Mouse (Mus musculus): ENCODE measurements around the gene Myh6. TPM values are rescaled to one million over a fixed set of nuclear protein-coding genes. Genes with fewer than 3 reads are reported as not detected.
"Not testable (repeated sequence)": the region's sequence is repeated elsewhere in the genome, so short reads cannot be mapped to it uniquely, and the experiment has no call there.

Gene Myh6
- polyA plus RNA-seq, 1 experiment from 2014 or later = 0.46 TPM

GRCm38 (mm10) chr14:54981934-54982333 is 15.2 kb upstream of the Myh6 start:
- no peak for ATAC-seq
- H3K9ac ChIP-seq (ENCODE audit: low read depth, low read length) = no peak overlapping the region
- no peaks in the 10 kb centered on the region for H3K27me3 ChIP-seq (replicated peaks; ENCODE audit: control insufficient read depth, insufficient read depth, low read length)
- 98% methylated on average over 7 of the region's 7 CpGs for WGBS
- H3K4me3 ChIP-seq (ENCODE audit: low read length) = no peak overlapping the region
- no peak overlapping the region for H3K27ac ChIP-seq (ENCODE audit: low read length)
- no peak overlapping the region for H3K4me2 ChIP-seq (ENCODE audit: low read depth, low read length)
- H3K9me3 ChIP-seq (ENCODE audit: control insufficient read depth, low read length) = no peaks in the 10 kb centered on the region
- no peaks in the 10 kb centered on the region for H3K4me1 ChIP-seq (ENCODE audit: control insufficient read depth, insufficient read depth, low read length)
- H3K36me3 ChIP-seq (ENCODE audit: control insufficient read depth, insufficient read depth, low read length) = no peaks in the 10 kb centered on the region

- Histone ChIP-seq H3K27me3 (replicated peaks; ENCODE audit: control insufficient read depth, insufficient read depth, low read length) (no peaks in the 10 kb centered on the region), H3K4me3 (ENCODE audit: low read length) (no peak overlapping the region), H3K9ac (ENCODE audit: low read depth, low read length) (no peak overlapping the region), H3K4me2 (ENCODE audit: low read depth, low read length) (no peak overlapping the region), H3K27ac (ENCODE audit: low read length) (no peak overlapping the region), H3K36me3 (ENCODE audit: control insufficient read depth, insufficient read depth, low read length) (no peaks in the 10 kb centered on the region), H3K9me3 (ENCODE audit: control insufficient read depth, low read length) (no peaks in the 10 kb centered on the region), H3K4me1 (ENCODE audit: control insufficient read depth, insufficient read depth, low read length) (no peaks in the 10 kb centered on the region)
- no peak for ATAC-seq
- 88% methylated on average over 8 of the region's 8 CpGs for WGBS
Measured at GRCm38 (mm10) chr14:54978664-54979063, 11.9 kb upstream of the Myh6 start.

- no peak within 1 kb of the TSS for H3K27ac ChIP-seq (ENCODE audit: low read length)
- H3K4me2 ChIP-seq (ENCODE audit: low read depth, low read length) = no peak within 1 kb of the TSS
- no peak for ATAC-seq
- no peak within 1 kb of the TSS for H3K4me3 ChIP-seq (ENCODE audit: low read length)
- WGBS = 79% methylated on average over 1 of the region's 1 CpGs
- no peaks in the 10 kb centered on the region for H3K27me3 ChIP-seq (replicated peaks; ENCODE audit: control insufficient read depth, insufficient read depth, low read length)
- no peaks in the 10 kb centered on the region for H3K9me3 ChIP-seq (ENCODE audit: control insufficient read depth, low read length)
- no peaks in the 10 kb centered on the region for H3K36me3 ChIP-seq (ENCODE audit: control insufficient read depth, insufficient read depth, low read length)
- H3K4me1 ChIP-seq (ENCODE audit: control insufficient read depth, insufficient read depth, low read length) = no peaks in the 10 kb centered on the region
- no peak within 1 kb of the TSS for H3K9ac ChIP-seq (ENCODE audit: low read depth, low read length)
Measured at GRCm38 (mm10) chr14:54976633-54977032, 9.9 kb upstream of the Myh6 start, which contains the start of gene Gm17428. Gene Gm17428, plus strand, starts transcription at chr14:54976933.

- no peaks in the 10 kb centered on the region for H3K27me3 ChIP-seq (replicated peaks; ENCODE audit: control insufficient read depth, insufficient read depth, low read length)
- no peaks in the 10 kb centered on the region for H3K4me1 ChIP-seq (ENCODE audit: control insufficient read depth, insufficient read depth, low read length)
- no peak overlapping the region for H3K4me3 ChIP-seq (ENCODE audit: low read length)
- no peak overlapping the region for H3K9ac ChIP-seq (ENCODE audit: low read depth, low read length)
- ATAC-seq = no peak
- H3K27ac ChIP-seq (ENCODE audit: low read length) = no peak overlapping the region
- H3K9me3 ChIP-seq (ENCODE audit: control insufficient read depth, low read length) = no peaks in the 10 kb centered on the region
- no peaks in the 10 kb centered on the region for H3K36me3 ChIP-seq (ENCODE audit: control insufficient read depth, insufficient read depth, low read length)
- 82% methylated on average over 6 of the region's 6 CpGs for WGBS
- no peak overlapping the region for H3K4me2 ChIP-seq (ENCODE audit: low read depth, low read length)
Measured at GRCm38 (mm10) chr14:54974068-54974791, 7.5 kb upstream of the Myh6 start.

GRCm38 (mm10) chr14:54972786-54973185 is 6.1 kb upstream of the Myh6 start:
- H3K36me3 ChIP-seq (ENCODE audit: control insufficient read depth, insufficient read depth, low read length); H3K4me2 ChIP-seq (ENCODE audit: low read depth, low read length); H3K27me3 ChIP-seq (replicated peaks; ENCODE audit: control insufficient read depth, insufficient read depth, low read length); ATAC-seq; H3K4me3 ChIP-seq (ENCODE audit: low read length); H3K27ac ChIP-seq (ENCODE audit: low read length); H3K4me1 ChIP-seq (ENCODE audit: control insufficient read depth, insufficient read depth, low read length); H3K9ac ChIP-seq (ENCODE audit: low read depth, low read length); H3K9me3 ChIP-seq (ENCODE audit: control insufficient read depth, low read length): not testable (repeated sequence)
- 93% methylated on average over 8 of the region's 11 CpGs for WGBS

- ATAC-seq = no peak
Measured at GRCm38 (mm10) chr14:54968344-54968743, 1.6 kb upstream of the Myh6 start.

GRCm38 (mm10) chr14:54967874-54968273 is 1.1 kb upstream of the Myh6 start:
- no peak overlapping the region for H3K27ac ChIP-seq (ENCODE audit: low read length)
- WGBS = 94% methylated on average over 3 of the region's 3 CpGs

More at GRCm38 (mm10) chr14:54968344-54968743, 1.6 kb upstream of the Myh6 start:
- H3K4me3 ChIP-seq (ENCODE audit: low read length) = no peak overlapping the region
- H3K36me3 ChIP-seq (ENCODE audit: control insufficient read depth, insufficient read depth, low read length) = no peaks in the 10 kb centered on the region
- no peaks in the 10 kb centered on the region for H3K27me3 ChIP-seq (replicated peaks; ENCODE audit: control insufficient read depth, insufficient read depth, low read length)
- H3K9ac ChIP-seq (ENCODE audit: low read depth, low read length) = no peak overlapping the region
- no peak overlapping the region for H3K27ac ChIP-seq (ENCODE audit: low read length)
- no peaks in the 10 kb centered on the region for H3K4me1 ChIP-seq (ENCODE audit: control insufficient read depth, insufficient read depth, low read length)
- no peaks in the 10 kb centered on the region for H3K9me3 ChIP-seq (ENCODE audit: control insufficient read depth, low read length)
- no peak overlapping the region for H3K4me2 ChIP-seq (ENCODE audit: low read depth, low read length)

GRCm38 (mm10) chr14:54965631-54966030 is 1.1 kb downstream of the Myh6 start:
- Histone ChIP-seq H3K27me3 (replicated peaks; ENCODE audit: control insufficient read depth, insufficient read depth, low read length) (no peaks in the 10 kb centered on the region), H3K9me3 (ENCODE audit: control insufficient read depth, low read length) (no peaks in the 10 kb centered on the region), H3K4me1 (ENCODE audit: control insufficient read depth, insufficient read depth, low read length) (no peaks in the 10 kb centered on the region), H3K36me3 (ENCODE audit: control insufficient read depth, insufficient read depth, low read length) (no peaks in the 10 kb centered on the region), H3K4me3 (ENCODE audit: low read length) (no peak overlapping the region), H3K9ac (ENCODE audit: low read depth, low read length) (no peak overlapping the region), H3K27ac (ENCODE audit: low read length) (no peak overlapping the region), H3K4me2 (ENCODE audit: low read depth, low read length) (no peak overlapping the region)
- no peak for ATAC-seq
- WGBS = 57% methylated on average over 6 of the region's 6 CpGs

More at GRCm38 (mm10) chr14:54967874-54968273, 1.1 kb upstream of the Myh6 start:
- Histone ChIP-seq H3K4me1 (ENCODE audit: control insufficient read depth, insufficient read depth, low read length) (no peaks in the 10 kb centered on the region), H3K36me3 (ENCODE audit: control insufficient read depth, insufficient read depth, low read length) (no peaks in the 10 kb centered on the region), H3K9ac (ENCODE audit: low read depth, low read length) (no peak overlapping the region), H3K9me3 (ENCODE audit: control insufficient read depth, low read length) (no peaks in the 10 kb centered on the region), H3K4me2 (ENCODE audit: low read depth, low read length) (no peak overlapping the region), H3K27me3 (replicated peaks; ENCODE audit: control insufficient read depth, insufficient read depth, low read length) (no peaks in the 10 kb centered on the region), H3K4me3 (ENCODE audit: low read length) (no peak overlapping the region)
- ATAC-seq = no peak

- H3K4me3 ChIP-seq (ENCODE audit: low read length) = no peak overlapping the region
- H3K27ac ChIP-seq (ENCODE audit: low read length) = no peak overlapping the region
- H3K4me1 ChIP-seq (ENCODE audit: control insufficient read depth, insufficient read depth, low read length) = no peaks in the 10 kb centered on the region
- no peak for ATAC-seq
- WGBS = 74% methylated on average over 15 of the region's 15 CpGs
- no peak overlapping the region for H3K4me2 ChIP-seq (ENCODE audit: low read depth, low read length)
- H3K27me3 ChIP-seq (replicated peaks; ENCODE audit: control insufficient read depth, insufficient read depth, low read length) = no peaks in the 10 kb centered on the region
- H3K9me3 ChIP-seq (ENCODE audit: control insufficient read depth, low read length) = no peaks in the 10 kb centered on the region
- no peaks in the 10 kb centered on the region for H3K36me3 ChIP-seq (ENCODE audit: control insufficient read depth, insufficient read depth, low read length)
- H3K9ac ChIP-seq (ENCODE audit: low read depth, low read length) = no peak overlapping the region
Measured at GRCm38 (mm10) chr14:54965044-54965443, 1.7 kb downstream of the Myh6 start.

- Histone ChIP-seq H3K9ac (ENCODE audit: low read depth, low read length) (no peak overlapping the region), H3K4me2 (ENCODE audit: low read depth, low read length) (no peak overlapping the region), H3K36me3 (ENCODE audit: control insufficient read depth, insufficient read depth, low read length) (no peaks in the 10 kb centered on the region), H3K27me3 (replicated peaks; ENCODE audit: control insufficient read depth, insufficient read depth, low read length) (no peaks in the 10 kb centered on the region), H3K4me3 (ENCODE audit: low read length) (no peak overlapping the region), H3K9me3 (ENCODE audit: control insufficient read depth, low read length) (no peaks in the 10 kb centered on the region), H3K27ac (ENCODE audit: low read length) (no peak overlapping the region), H3K4me1 (ENCODE audit: control insufficient read depth, insufficient read depth, low read length) (no peaks in the 10 kb centered on the region)
- no peak for ATAC-seq
- WGBS = 90% methylated on average over 11 of the region's 11 CpGs
Measured at GRCm38 (mm10) chr14:54963727-54964126, 3.0 kb downstream of the Myh6 start.
